Mouse (Mus musculus): ENCODE measurements at regions not wholly inside any gene's neighbourhood (a gene's known extent, or its start where the extent isn't known, plus 50 kb on each side); places are given as distances from the start of the nearest gene placed in this dataset.

- DNase-seq: no peak
Observed at GRCm38 (mm10) chr17:79498321-79498720, 113.3 kb upstream of the Rmdn2 start.

- DNase-seq: no peak
Observed at GRCm38 (mm10) chr17:79501031-79501474, 110.6 kb upstream of the Rmdn2 start.

GRCm38 (mm10) chr17:79501926-79502325 lies 109.7 kb upstream of the Rmdn2 start:
- DNase-seq: no peak

GRCm38 (mm10) chr17:79503037-79503436 lies 108.6 kb upstream of the Rmdn2 start:
- no peak for DNase-seq

- no peak for DNase-seq
Observed at GRCm38 (mm10) chr17:79504209-79504608, 107.5 kb upstream of the Rmdn2 start.

GRCm38 (mm10) chr17:79505565-79505964 lies 106.1 kb upstream of the Rmdn2 start:
- DNase-seq: no peak

GRCm38 (mm10) chr17:79509281-79509680 lies 102.4 kb upstream of the Rmdn2 start:
- peak; percentile 13 for DNase-seq

- no peak for DNase-seq
Observed at GRCm38 (mm10) chr17:79509957-79510710, 101.5 kb upstream of the Rmdn2 start.

GRCm38 (mm10) chr17:79511218-79511617 lies 100.4 kb upstream of the Rmdn2 start:
- no peak for DNase-seq

- DNase-seq: no peak
Observed at GRCm38 (mm10) chr17:79514076-79514475, 97.6 kb upstream of the Rmdn2 start.

GRCm38 (mm10) chr17:79518185-79518584 lies 93.5 kb upstream of the Rmdn2 start:
- no peak for DNase-seq

- DNase-seq: no peak
Observed at GRCm38 (mm10) chr17:79518696-79519095, 93.0 kb upstream of the Rmdn2 start.

- DNase-seq: no peak
Observed at GRCm38 (mm10) chr17:79519356-79519755, 92.3 kb upstream of the Rmdn2 start.

GRCm38 (mm10) chr17:79520283-79520682 lies 91.4 kb upstream of the Rmdn2 start:
- DNase-seq: no peak

- no peak for DNase-seq
Observed at GRCm38 (mm10) chr17:79521691-79522090, 90.0 kb upstream of the Rmdn2 start.

- no peak for DNase-seq
Observed at GRCm38 (mm10) chr17:79523230-79523629, 88.4 kb upstream of the Rmdn2 start.

- DNase-seq: no peak
Observed at GRCm38 (mm10) chr17:79527391-79527790, 84.3 kb upstream of the Rmdn2 start.

- DNase-seq: no peak
Observed at GRCm38 (mm10) chr17:79536549-79536948, 75.1 kb upstream of the Rmdn2 start.

GRCm38 (mm10) chr17:79538789-79539188 lies 72.9 kb upstream of the Rmdn2 start:
- DNase-seq: no peak

GRCm38 (mm10) chr17:79540038-79540437 lies 71.6 kb upstream of the Rmdn2 start:
- DNase-seq: no peak

- DNase-seq: no peak
Observed at GRCm38 (mm10) chr17:79540511-79540910, 71.2 kb upstream of the Rmdn2 start.

GRCm38 (mm10) chr17:79543907-79544522 lies 67.6 kb upstream of the Rmdn2 start:
- peak; percentile 71 for DNase-seq

GRCm38 (mm10) chr17:79545878-79546277 lies 65.8 kb upstream of the Rmdn2 start:
- DNase-seq: no peak

- DNase-seq: no peak
Observed at GRCm38 (mm10) chr17:79547075-79547474, 64.6 kb upstream of the Rmdn2 start.

Measured in gastrocnemius, postnatal 25 days (tissue).